Comparison of ENCODE assay signal across 9 mouse cellular contexts in the genomic region with DNA sequence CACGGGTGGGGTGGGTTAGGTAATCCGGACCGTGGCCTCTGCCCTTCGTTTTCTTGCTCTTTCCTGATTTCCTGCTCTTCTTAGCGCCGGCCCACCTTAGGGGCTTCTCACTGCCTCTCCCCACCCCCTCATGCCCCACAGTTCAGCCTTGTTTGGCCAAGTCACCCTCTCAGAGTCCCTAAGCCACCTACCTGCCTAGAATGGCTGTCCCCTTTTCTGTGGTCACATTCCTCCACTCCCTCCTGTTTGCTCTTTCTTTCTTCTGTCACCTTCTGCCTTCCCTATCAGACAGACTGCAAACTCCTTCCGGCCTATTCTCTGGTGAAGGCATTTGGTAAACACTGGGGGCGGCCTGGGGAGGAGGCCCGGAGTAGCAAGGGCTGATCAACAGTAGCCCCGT. TPM values are rescaled to one million over a fixed set of nuclear protein-coding genes. Genes with fewer than 3 reads are reported as not detected.
DNase-seq lines count a peak whose midpoint lies in the region; ATAC-seq and TF ChIP-seq lines count a peak whose summit lies in the region.
"Had no signal": no experiment of that assay in that cellular context is flagged by ENCODE, and none has a peak within 500 bp of the region (broad histone marks: within the 10 kb centered on the region; RNA-seq: fewer than 3 reads in every experiment).

No protein-coding gene starts in this region.

- no peaks in the 10 kb centered on the region for H3K9me3 ChIP-seq in kidney, postnatal 0 days (replicated peaks; ENCODE audit: low read length)
- no peaks in the 10 kb centered on the region for H3K9me3 ChIP-seq in stomach, postnatal 0 days (ENCODE audit: control insufficient read depth, low read length)
- H3K9me3 ChIP-seq: forebrain, embryonic 10.5 days had no signal

- H3K27me3 ChIP-seq in kidney, postnatal 0 days (ENCODE audit: insufficient read depth, low read length): peaks cover 20% of the 10 kb centered on the region
- 0 out of 2 replicates have a peak, but pooled peaks cover 1% of the 10 kb centered on the region for H3K27me3 ChIP-seq in kidney, adult 2 months (replicated peaks; ENCODE audit: control insufficient read depth, insufficient read depth, low read length)
- peaks cover 7% of the 10 kb centered on the region for H3K27me3 ChIP-seq in thymus, adult 2 months (ENCODE audit: control insufficient read depth, insufficient read depth, low read length)
- H3K27me3 ChIP-seq in stomach, postnatal 0 days (ENCODE audit: control insufficient read depth, insufficient read depth, low read length): no peaks in the 10 kb centered on the region; the same call in 1 of the 2 replicates

- H3K4me3 ChIP-seq in kidney, postnatal 0 days (replicated peaks; ENCODE audit: low read depth, low read length): no peak overlapping the region
- no peak overlapping the region for H3K4me3 ChIP-seq in kidney, adult 2 months (ENCODE audit: insufficient read depth, low read depth, low read length)
- 0 out of 2 replicates have a peak overlapping the region, but pooled peaks have one; percentile 5 for H3K4me3 ChIP-seq in thymus, adult 2 months (ENCODE audit: control insufficient read depth, insufficient read depth, low read length)
- no peak overlapping the region for H3K4me3 ChIP-seq in stomach, postnatal 0 days (ENCODE audit: low read depth, low read length)
- H3K4me3 ChIP-seq: forebrain, embryonic 10.5 days had no signal

- 0 out of 2 replicates have a peak, but pooled peaks cover 6% of the 10 kb centered on the region for H3K4me1 ChIP-seq in kidney, postnatal 0 days (replicated peaks; ENCODE audit: insufficient read depth, low read length)
- no peaks in the 10 kb centered on the region for H3K4me1 ChIP-seq in kidney, adult 2 months (ENCODE audit: control insufficient read depth, insufficient read depth, low read length)
- H3K4me1 ChIP-seq in thymus, adult 2 months (replicated peaks; ENCODE audit: control insufficient read depth, insufficient read depth, low read length): peaks cover 28% of the 10 kb centered on the region
- no peaks in the 10 kb centered on the region for H3K4me1 ChIP-seq in stomach, postnatal 0 days (replicated peaks; ENCODE audit: control insufficient read depth, insufficient read depth)

- H3K36me3 ChIP-seq in kidney, postnatal 0 days (ENCODE audit: insufficient read depth, low read length): no peaks in the 10 kb centered on the region
- no peaks in the 10 kb centered on the region for H3K36me3 ChIP-seq in kidney, adult 2 months (ENCODE audit: control insufficient read depth, insufficient read depth, low read length)
- H3K36me3 ChIP-seq in thymus, adult 2 months (ENCODE audit: control insufficient read depth, insufficient read depth, low read length): no peaks in the 10 kb centered on the region
- H3K36me3 ChIP-seq in stomach, postnatal 0 days (ENCODE audit: control insufficient read depth, insufficient read depth, low read length): no peaks in the 10 kb centered on the region
- H3K36me3 ChIP-seq: forebrain, embryonic 10.5 days had no signal

- TF ChIP-seq POLR2A in kidney, adult 2 months (IDR thresholded peaks at IDR 0.05; ENCODE audit: low read depth, low read length): no peak
- TF ChIP-seq POLR2A in thymus, adult 2 months (IDR thresholded peaks at IDR 0.05; ENCODE audit: control insufficient read depth, extremely low read depth, insufficient read depth, low read length, poor library complexity): no peak

- no peak for ATAC-seq in kidney, postnatal 0 days (replicated peaks; ENCODE audit: low FRiP score, low read depth)
- ATAC-seq in stomach, postnatal 0 days (ENCODE audit: low FRiP score, low TSS enrichment): peak; percentile 16

- peak overlapping the region; percentile 32; the same call in 1 of the 2 replicates for H3K27ac ChIP-seq in kidney, postnatal 0 days
- H3K27ac ChIP-seq in kidney, adult 2 months (ENCODE audit: insufficient read depth, low read depth, low read length): no peak overlapping the region
- H3K27ac ChIP-seq in thymus, adult 2 months (ENCODE audit: control insufficient read depth, insufficient read depth, low read length): peak overlapping the region; percentile 22; the same call in 1 of the 2 replicates
- peak overlapping the region; percentile 90 for H3K27ac ChIP-seq in stomach, postnatal 0 days (replicated peaks)
- H3K27ac ChIP-seq: forebrain, embryonic 10.5 days had no signal

- TF ChIP-seq CTCF in kidney, postnatal 0 days (IDR thresholded peaks at IDR 0.05; ENCODE audit: low read depth): no peak
- TF ChIP-seq CTCF in kidney, adult 2 months (conservative IDR thresholded peaks at IDR 0.05; ENCODE audit: insufficient read depth, insufficient read length, low read depth, low read length): no peak
- TF ChIP-seq CTCF in thymus, adult 2 months (IDR thresholded peaks at IDR 0.05; ENCODE audit: borderline replicate concordance, control insufficient read depth, extremely low read depth, insufficient read depth, low read length, poor library complexity): no peak
- TF ChIP-seq CTCF in stomach, postnatal 0 days (IDR thresholded peaks at IDR 0.05; ENCODE audit: low read depth): no peak

- peak; percentile 17 for DNase-seq in cerebellum, adult 11-12 months
- DNase-seq in cerebellum, postnatal 36 days: no peak
- no peak for DNase-seq in kidney, postnatal 0 days (ENCODE audit: low spot score)
- no peak for DNase-seq in kidney, adult 2 months
- no peak for DNase-seq in thymus, adult 2 months
- DNase-seq in thymus, postnatal 10 days (ENCODE audit: low spot score in 2 of 2): no peak
- DNase-seq in stomach, postnatal 0 days (ENCODE audit: low spot score): peak; percentile 56
- no peak for DNase-seq in adrenal gland, adult 8-10 months

- no peak for TF ChIP-seq EP300 in stomach, postnatal 0 days (optimal IDR thresholded peaks at IDR 0.05)

- no peak overlapping the region for H3K4me2 ChIP-seq in kidney, postnatal 0 days (ENCODE audit: low read length)
- peak overlapping the region; percentile 31 for H3K4me2 ChIP-seq in stomach, postnatal 0 days (replicated peaks; ENCODE audit: low read depth)

- 71% methylated on average over 10 of the region's 10 CpGs for WGBS in kidney, postnatal 0 days
- 76% methylated on average over 10 of the region's 10 CpGs for WGBS in kidney, adult 2 months
- WGBS in thymus, adult 2 months: 7% methylated on average over 10 of the region's 10 CpGs
- WGBS in stomach, postnatal 0 days: 34% methylated on average over 10 of the region's 10 CpGs

- H3K9ac ChIP-seq in kidney, postnatal 0 days (ENCODE audit: low read depth, low read length): no peak overlapping the region
- H3K9ac ChIP-seq in stomach, postnatal 0 days (ENCODE audit: low read length): peak overlapping the region; percentile 38; the same call in 1 of the 2 replicates

RNA-seq across cellular contexts. Expression of gene Coro2a, which starts 3.9 kb away (rescaled TPM):
- 2.9 and 3.4 TPM in 2 replicates for polyA plus RNA-seq in kidney, postnatal 0 days (2015; fragmentation: Nextera tagmentation; extraction: Ambion mirVana)
- 4.1 and 4.2 TPM in 2 replicates for polyA plus RNA-seq in kidney, adult 2 months (2012; rRNA removed)
- polyA plus RNA-seq in thymus, adult 2 months (2012; rRNA removed): 13.5 and 15.9 TPM in 2 replicates
- 16.7 and 17.2 TPM in 2 replicates for polyA plus RNA-seq in stomach, postnatal 0 days (2015; fragmentation: Nextera tagmentation; extraction: Ambion mirVana)
- total RNA-seq in adrenal gland, adult 8-10 months (2022): 1 to 10 TPM; 2.7 to 6.3 (median 5.1) TPM

RNA-seq across cellular contexts. Expression of gene Tbc1d2, which starts 51.9 kb away (rescaled TPM):
- polyA plus RNA-seq in kidney, postnatal 0 days (2015; fragmentation: Nextera tagmentation; extraction: Ambion mirVana): 3.6 and 4.2 TPM in 2 replicates
- 6.1 and 7.6 TPM in 2 replicates for polyA plus RNA-seq in kidney, adult 2 months (2012; rRNA removed)
- polyA plus RNA-seq in thymus, adult 2 months (2012; rRNA removed): 1.7 and 2.0 TPM in 2 replicates
- polyA plus RNA-seq in stomach, postnatal 0 days (2015; fragmentation: Nextera tagmentation; extraction: Ambion mirVana): 2.7 and 3.4 TPM in 2 replicates
- 10 to 100 TPM in 1 of 4 experiments, 1 to 10 TPM in 3; 2.6 to 10.5 (median 7.0) TPM for total RNA-seq in adrenal gland, adult 8-10 months (2022)

Comparison
In these comparisons a context has a peak if more than half of its experiments do, and no peak if none do; other contexts are left out.
1. DNase-seq: peak in cerebellum, adult 11-12 months (single experiment) and stomach, postnatal 0 days (single experiment); none in cerebellum, postnatal 36 days (0 of 2), kidney, postnatal 0 days (single experiment), kidney, adult 2 months (single experiment), thymus, adult 2 months (single experiment), thymus, postnatal 10 days (0 of 2) and adrenal gland, adult 8-10 months (single experiment).